Mouse (Mus musculus): ENCODE measurements around the gene Slc7a1. TPM values are rescaled to one million over a fixed set of nuclear protein-coding genes. Genes with fewer than 3 reads are reported as not detected.
"Not testable (repeated sequence)": the region's sequence is repeated elsewhere in the genome, so short reads cannot be mapped to it uniquely, and the experiment has no call there.

Slc7a1 gene
- polyA plus RNA-seq, 1 experiment, result 10.2 TPM

DNA sequence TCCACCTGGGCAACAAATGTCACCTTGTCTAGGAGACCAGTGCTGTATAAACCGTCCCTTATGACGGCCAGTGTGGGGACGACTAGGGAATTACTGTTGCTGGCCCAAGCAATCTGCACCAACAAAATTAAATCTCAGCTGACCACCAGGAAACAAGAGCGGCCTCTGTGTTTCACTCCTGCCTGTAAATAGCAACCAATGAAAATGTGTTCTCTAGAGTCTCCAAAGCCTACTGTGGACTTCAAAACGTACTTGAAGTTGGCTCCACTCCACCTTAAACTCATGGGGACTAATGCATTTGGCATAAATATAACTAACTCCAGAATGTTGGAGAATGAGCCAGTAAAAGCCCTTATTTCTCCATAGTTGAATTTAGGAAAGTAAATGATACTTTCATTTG, 55.3 kb downstream of the Slc7a1 start:
- no peak for TF ChIP-seq POLR2A (IDR thresholded peaks at IDR 0.05; ENCODE audit: extremely low read depth, insufficient read depth, low read length)
- no peak for TF ChIP-seq CTCF (IDR thresholded peaks at IDR 0.05; ENCODE audit: extremely low read depth, insufficient read depth, low read length)
- Histone ChIP-seq H3K4me1 (ENCODE audit: control insufficient read depth, insufficient read depth, low read length) (no peaks in the 10 kb centered on the region; the same call in 1 of the 2 replicates), H3K4me3 (ENCODE audit: insufficient read depth, low read length) (no peak overlapping the region), H3K27ac (ENCODE audit: insufficient read depth, low read length) (no peak overlapping the region)

DNA sequence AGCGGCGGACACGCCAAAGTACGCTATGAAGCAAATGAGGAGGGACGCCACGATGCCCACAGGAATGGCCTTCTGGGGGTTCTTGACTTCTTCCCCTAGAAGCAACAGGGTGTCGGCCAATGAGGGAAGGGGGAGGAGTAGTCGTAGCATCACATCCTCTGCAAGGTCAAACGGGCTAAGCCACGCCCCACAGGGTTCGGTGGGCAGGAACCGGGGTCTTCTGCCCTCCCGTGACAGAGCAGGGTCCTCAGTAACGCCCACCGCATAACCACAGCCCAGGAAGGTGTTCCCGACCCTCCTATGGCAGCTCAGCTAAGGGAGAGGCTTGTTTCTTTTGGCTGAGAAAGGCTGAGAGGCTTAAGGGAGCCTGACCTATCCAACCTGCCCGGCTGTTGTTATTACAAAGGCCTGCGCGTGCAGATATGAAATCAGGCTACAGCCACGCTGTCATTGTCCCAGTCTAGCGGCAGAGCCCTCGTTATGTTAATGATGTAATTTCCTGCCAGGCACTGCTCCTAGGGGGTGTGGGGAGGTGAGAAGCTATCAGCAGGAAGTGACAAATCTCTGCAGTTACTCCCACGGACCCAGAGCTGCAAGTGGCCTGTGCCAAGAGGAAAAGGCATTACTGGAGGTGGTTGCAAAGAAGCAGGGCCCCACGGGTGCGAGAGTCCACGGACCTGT, 57.5 kb downstream of the Slc7a1 start:
- Histone ChIP-seq H3K27ac (ENCODE audit: insufficient read depth, low read length) (no peak overlapping the region), H3K4me1 (ENCODE audit: control insufficient read depth, insufficient read depth, low read length) (no peaks in the 10 kb centered on the region; the same call in 1 of the 2 replicates), H3K4me3 (ENCODE audit: insufficient read depth, low read length) (peak overlapping the region; percentile 12; the same call in 1 of the 2 replicates)
- peak; percentile 18; the same call in 1 of the 2 replicates for TF ChIP-seq POLR2A (IDR thresholded peaks at IDR 0.05; ENCODE audit: extremely low read depth, insufficient read depth, low read length)
- no peak for TF ChIP-seq CTCF (IDR thresholded peaks at IDR 0.05; ENCODE audit: extremely low read depth, insufficient read depth, low read length)

DNA sequence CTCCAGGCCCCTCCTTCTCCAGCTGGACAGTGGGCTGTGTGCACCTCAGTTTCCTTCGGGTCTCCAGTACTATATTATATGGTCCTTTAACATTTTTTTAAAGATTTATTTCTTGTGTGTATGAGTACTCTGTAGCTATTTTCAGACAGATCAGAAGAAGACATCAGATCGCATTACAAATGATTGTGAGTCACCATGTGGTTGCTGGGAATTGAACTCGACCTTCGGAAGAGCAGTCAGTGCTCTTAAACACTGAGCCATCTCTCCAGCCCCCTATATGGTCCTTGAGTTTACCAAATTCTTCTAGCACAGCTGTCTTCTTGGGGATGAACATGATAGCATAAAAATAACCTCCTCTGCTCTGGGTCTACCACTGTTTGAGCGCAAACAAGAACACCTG, 60.6 kb downstream of the Slc7a1 start:
- H3K4me3 ChIP-seq (ENCODE audit: insufficient read depth, low read length), result no peak overlapping the region
- no peak for TF ChIP-seq CTCF (IDR thresholded peaks at IDR 0.05; ENCODE audit: extremely low read depth, insufficient read depth, low read length)
- no peak for TF ChIP-seq POLR2A (IDR thresholded peaks at IDR 0.05; ENCODE audit: extremely low read depth, insufficient read depth, low read length)
- no peaks in the 10 kb centered on the region; the same call in 1 of the 2 replicates for H3K4me1 ChIP-seq (ENCODE audit: control insufficient read depth, insufficient read depth, low read length)
- no peak overlapping the region for H3K27ac ChIP-seq (ENCODE audit: insufficient read depth, low read length)

DNA sequence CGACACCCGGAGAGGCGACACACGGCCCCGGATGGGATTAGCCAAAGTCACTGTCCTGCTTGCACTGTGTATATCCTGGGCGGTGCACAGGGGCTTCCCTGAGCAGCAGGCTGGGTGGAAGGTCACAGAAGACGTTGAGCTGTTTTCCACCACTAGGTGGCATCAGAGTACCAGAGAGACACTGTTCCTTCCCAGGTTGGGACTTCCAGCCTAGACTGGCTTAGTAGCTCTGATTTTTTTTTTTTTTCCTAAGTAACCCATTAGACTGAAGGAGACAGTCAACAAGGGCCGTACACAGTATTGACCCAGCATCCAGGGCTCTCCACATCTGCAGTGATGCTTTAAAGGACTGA, 67.1 kb downstream of the Slc7a1 start:
- Histone ChIP-seq H3K27ac (ENCODE audit: insufficient read depth, low read length) (no peak overlapping the region), H3K4me1 (ENCODE audit: control insufficient read depth, insufficient read depth, low read length) (no peaks in the 10 kb centered on the region), H3K4me3 (ENCODE audit: insufficient read depth, low read length) (no peak overlapping the region)
- no peak for TF ChIP-seq POLR2A (IDR thresholded peaks at IDR 0.05; ENCODE audit: extremely low read depth, insufficient read depth, low read length)
- TF ChIP-seq CTCF (IDR thresholded peaks at IDR 0.05; ENCODE audit: extremely low read depth, insufficient read depth, low read length), result peak; percentile 92

DNA sequence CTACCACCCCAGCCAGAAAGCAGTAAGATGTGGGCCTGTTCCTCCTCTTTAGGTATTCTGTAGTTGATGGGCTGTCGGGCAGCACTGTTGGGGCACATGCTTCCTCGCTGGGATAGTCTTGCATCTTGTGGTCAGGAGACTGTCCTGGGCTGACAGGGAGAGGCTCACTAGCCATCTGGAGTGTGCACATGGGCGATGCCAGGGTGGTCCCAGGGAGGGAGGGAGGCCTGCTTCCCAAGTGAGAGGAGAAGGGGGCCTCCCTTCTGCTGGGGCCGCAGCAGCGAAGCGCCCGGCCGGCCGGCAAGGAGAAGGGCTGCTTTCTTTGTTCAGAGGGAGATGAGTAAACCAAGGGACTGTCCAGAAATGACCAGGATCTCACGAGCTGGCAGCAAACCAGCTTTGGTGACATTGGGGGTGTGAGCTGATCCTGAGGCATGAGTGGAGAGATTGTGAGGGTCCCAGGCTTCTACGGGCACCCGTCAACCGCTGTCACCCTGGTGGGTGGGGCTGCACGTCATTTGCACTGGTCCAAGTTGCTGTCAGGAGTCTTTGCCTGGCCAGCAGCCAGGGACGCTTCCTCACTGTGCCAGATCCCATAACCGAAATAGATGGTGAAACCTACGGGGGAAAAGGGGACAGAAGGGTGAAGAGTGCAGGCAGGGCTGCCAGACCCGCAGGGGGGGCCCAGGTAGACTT, 67.6 kb downstream of the Slc7a1 start:
- no peak overlapping the region for H3K4me3 ChIP-seq (ENCODE audit: insufficient read depth, low read length)
- H3K27ac ChIP-seq (ENCODE audit: insufficient read depth, low read length), result no peak overlapping the region
- no peaks in the 10 kb centered on the region for H3K4me1 ChIP-seq (ENCODE audit: control insufficient read depth, insufficient read depth, low read length)
- TF ChIP-seq POLR2A (IDR thresholded peaks at IDR 0.05; ENCODE audit: extremely low read depth, insufficient read depth, low read length) (no peak), CTCF (IDR thresholded peaks at IDR 0.05; ENCODE audit: extremely low read depth, insufficient read depth, low read length) (no peak)

DNA sequence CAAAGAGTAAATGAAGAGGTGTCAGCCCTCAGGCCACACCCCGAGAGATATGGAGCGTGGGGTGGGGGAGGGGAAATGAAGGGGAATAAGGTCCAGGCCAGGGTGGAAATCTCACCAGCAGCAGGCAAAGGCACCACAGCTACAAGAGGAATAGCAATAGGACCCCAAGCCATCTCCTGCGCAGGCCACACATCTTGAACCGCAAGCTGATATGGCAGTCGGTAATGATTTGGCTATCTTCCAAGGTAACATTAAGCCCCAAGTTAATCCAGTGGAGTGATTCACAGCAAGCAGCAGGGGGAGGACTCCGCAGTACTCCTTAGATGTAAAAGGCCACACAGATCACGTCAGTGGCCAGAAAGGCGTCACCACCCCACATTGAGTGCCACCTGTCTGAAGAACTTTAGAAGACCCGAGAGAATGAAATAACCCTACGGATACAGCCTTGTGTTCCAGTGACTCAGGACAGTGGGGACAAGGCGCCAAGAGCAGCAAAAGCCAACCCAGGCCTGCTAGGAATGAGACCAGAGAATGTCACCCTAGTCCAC, 68.4 kb downstream of the Slc7a1 start:
- no peak for TF ChIP-seq CTCF (IDR thresholded peaks at IDR 0.05; ENCODE audit: extremely low read depth, insufficient read depth, low read length)
- TF ChIP-seq POLR2A (IDR thresholded peaks at IDR 0.05; ENCODE audit: extremely low read depth, insufficient read depth, low read length), result no peak
- no peak overlapping the region for H3K4me3 ChIP-seq (ENCODE audit: insufficient read depth, low read length)
- no peaks in the 10 kb centered on the region for H3K4me1 ChIP-seq (ENCODE audit: control insufficient read depth, insufficient read depth, low read length)
- no peak overlapping the region for H3K27ac ChIP-seq (ENCODE audit: insufficient read depth, low read length)

DNA sequence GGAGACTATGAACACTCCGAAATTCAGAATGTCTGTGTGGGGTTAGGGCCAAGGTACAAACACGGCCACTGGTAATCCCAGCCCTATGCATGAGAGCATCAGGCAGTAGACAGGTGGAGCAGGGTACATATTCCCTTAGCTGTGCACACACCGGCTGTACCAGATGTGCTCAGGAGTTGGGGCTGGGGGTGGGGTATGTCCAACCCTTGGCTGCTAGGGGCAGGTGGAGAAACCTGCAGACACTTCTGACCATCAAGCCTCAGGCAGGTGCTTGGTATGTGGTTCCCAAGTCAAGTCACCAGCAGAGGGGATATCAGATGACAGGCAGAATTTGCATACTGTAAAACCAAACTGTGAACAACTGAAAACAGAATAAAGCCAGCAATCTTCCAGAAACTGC, 70.7 kb downstream of the Slc7a1 start:
- Histone ChIP-seq H3K27ac (ENCODE audit: insufficient read depth, low read length) (no peak overlapping the region), H3K4me3 (ENCODE audit: insufficient read depth, low read length) (no peak overlapping the region), H3K4me1 (ENCODE audit: control insufficient read depth, insufficient read depth, low read length) (no peaks in the 10 kb centered on the region)
- no peak for TF ChIP-seq CTCF (IDR thresholded peaks at IDR 0.05; ENCODE audit: extremely low read depth, insufficient read depth, low read length)
- no peak for TF ChIP-seq POLR2A (IDR thresholded peaks at IDR 0.05; ENCODE audit: extremely low read depth, insufficient read depth, low read length)

DNA sequence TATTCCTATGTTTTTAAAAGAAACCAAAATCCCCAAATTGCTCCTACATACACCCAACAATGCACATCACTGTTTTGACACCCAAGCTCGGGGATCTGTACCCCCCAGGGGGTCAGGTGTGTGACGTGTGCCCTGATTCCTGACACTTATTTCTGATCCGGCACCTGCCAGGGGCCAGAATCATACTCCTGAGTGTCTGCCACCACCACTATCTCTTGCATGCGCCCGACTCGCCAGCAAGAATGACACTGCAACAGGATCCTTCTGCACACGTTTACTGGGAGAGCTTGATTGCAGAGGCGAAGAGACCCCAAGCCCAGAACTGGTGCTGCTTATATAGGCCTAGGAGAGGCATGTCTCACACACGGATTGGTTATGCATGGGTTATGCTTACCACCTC, 73.4 kb downstream of the Slc7a1 start:
- H3K27ac ChIP-seq (ENCODE audit: insufficient read depth, low read length); H3K4me3 ChIP-seq (ENCODE audit: insufficient read depth, low read length); H3K4me1 ChIP-seq (ENCODE audit: control insufficient read depth, insufficient read depth, low read length): not testable (repeated sequence)

DNA sequence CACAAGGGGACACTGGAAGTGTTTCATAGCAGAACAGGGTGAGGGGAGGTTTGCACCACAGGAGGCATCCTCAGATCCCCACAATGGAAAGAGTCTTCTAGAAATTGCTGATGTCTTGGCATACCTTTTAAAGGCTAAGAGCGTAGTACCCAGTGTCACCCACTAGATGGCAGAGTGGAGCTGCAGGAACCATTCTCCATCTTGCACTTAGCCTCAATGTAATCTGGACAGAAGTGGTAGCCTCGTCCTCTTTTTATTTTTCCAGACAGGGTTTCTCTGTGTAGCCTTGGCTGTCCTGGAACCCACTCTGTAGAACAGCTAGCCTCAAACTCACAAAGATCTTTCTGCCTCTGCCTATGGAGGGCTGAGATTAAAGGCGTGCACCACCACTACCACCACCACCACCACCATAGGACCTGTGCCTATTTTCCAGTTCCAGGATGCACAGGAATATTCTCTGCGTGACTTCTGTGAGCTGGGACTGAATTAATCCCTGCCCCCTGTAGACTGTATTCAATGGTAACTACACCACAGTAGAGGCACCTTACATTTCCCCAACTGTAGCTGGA, 74.3 kb downstream of the Slc7a1 start:
- Histone ChIP-seq H3K4me1 (ENCODE audit: control insufficient read depth, insufficient read depth, low read length) (no peaks in the 10 kb centered on the region), H3K27ac (ENCODE audit: insufficient read depth, low read length) (no peak overlapping the region), H3K4me3 (ENCODE audit: insufficient read depth, low read length) (no peak overlapping the region)
- no peak for TF ChIP-seq POLR2A (IDR thresholded peaks at IDR 0.05; ENCODE audit: extremely low read depth, insufficient read depth, low read length)
- TF ChIP-seq CTCF (IDR thresholded peaks at IDR 0.05; ENCODE audit: extremely low read depth, insufficient read depth, low read length), result peak; percentile 95

DNA sequence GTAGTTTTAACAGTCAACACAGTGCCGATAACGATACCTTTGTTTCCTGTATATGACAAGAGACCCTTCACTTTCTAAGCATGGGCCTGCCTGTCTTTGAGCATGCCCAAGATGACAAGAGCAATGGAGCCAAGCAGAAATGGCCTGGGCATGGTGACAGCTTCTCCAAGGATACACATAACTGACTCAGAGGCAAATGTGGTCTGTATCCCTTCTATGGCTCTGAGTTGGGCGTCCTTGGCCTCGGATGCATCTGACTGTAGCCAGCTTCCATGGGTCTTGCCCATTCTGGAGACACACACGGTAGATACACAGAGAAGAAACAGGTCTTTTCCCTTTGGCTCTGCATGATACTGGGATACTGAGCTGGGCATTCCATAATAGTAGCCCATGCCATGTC, 84.8 kb downstream of the Slc7a1 start:
- TF ChIP-seq CTCF (IDR thresholded peaks at IDR 0.05; ENCODE audit: extremely low read depth, insufficient read depth, low read length) (no peak), POLR2A (IDR thresholded peaks at IDR 0.05; ENCODE audit: extremely low read depth, insufficient read depth, low read length) (no peak)
- no peak overlapping the region for H3K4me3 ChIP-seq (ENCODE audit: insufficient read depth, low read length)
- H3K4me1 ChIP-seq (ENCODE audit: control insufficient read depth, insufficient read depth, low read length), result no peaks in the 10 kb centered on the region
- no peak overlapping the region for H3K27ac ChIP-seq (ENCODE audit: insufficient read depth, low read length)
